Mouse (Mus musculus): ENCODE measurements around the gene Cst12. TPM values are rescaled to one million over a fixed set of nuclear protein-coding genes. Genes with fewer than 3 reads are reported as not detected.
"Not testable (repeated sequence)": the region's sequence is repeated elsewhere in the genome, so short reads cannot be mapped to it uniquely, and the experiment has no call there.

Cst12 gene
- not detected for total RNA-seq (2021)
- long read RNA-seq, experiment 1 = 0 reads
- long read RNA-seq, experiment 2 = 0 reads

DNA sequence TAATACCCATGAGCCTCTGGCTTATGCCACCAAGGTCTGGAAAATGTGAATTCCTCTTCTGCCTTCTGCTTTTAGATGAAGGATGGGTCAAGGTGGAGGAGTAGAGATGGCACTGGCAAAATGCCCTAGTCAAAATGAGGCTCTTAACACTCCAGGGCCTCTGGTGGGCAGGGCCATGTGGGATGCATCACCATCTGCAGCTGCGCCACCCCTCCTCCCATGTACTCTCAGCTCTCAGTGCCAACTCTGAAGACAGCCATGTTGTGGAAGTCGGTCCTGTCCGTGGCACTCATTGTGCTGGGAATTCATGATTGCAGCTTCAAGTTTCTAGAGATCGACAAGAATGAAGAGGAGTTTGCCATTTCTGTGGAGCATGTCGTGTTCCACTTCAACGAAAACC is at the start of gene Cst12:
Cst12 (plus strand) TSS at position 220 of the 400 bp plus-strand sequence.
- no peak for DNase-seq (ENCODE audit: low spot score in 2 of 2)

DNA sequence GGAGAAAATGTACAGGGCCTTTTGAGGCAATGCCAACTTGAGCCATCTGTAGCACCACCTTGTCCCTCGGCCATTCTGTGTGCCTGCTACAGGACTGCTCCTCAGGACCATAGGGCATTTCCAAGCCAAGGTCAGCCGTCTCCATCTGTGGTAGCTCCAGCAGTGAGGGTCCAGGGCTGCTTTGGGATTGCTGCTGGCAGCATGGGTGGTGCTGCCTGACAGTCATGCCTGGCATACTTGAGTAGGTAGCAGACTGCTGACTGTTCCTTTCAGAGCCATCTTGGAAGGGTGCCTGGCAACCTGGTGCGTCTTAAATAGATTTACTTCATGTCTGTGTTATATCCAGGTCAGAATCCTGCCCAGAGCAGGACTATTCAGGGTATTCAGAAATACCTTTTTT is 46.2 kb upstream of the Cst12 start:
- DNase-seq (ENCODE audit: low spot score in 2 of 2) = no peak

DNA sequence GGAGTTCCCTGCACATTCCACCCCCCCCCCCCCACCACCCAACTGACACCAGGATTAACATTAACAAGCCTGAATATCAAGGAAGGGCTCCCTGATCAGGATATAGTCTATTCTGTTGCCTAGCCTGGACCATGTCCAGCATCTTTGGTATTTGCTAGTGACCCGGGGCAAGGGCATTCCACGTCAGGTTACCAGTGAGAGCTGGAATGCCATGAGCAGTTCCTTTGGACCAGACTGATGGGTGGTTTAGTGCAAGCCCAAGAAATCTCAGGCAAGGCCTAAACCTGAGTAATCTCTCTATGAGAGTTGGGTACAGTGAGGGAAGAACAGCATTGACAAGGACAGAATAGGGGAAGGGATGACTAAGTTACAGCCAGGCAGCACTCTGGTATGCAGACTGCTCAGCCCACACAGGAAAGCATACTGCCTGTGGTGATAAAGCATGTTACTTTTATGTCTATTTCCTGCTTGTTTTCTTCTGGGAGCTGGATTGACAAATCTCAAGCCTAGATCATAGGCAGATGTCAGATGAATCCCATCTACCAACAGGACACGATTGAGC is 45.2 kb upstream of the Cst12 start:
- no peak for DNase-seq (ENCODE audit: low spot score in 2 of 2)

DNA sequence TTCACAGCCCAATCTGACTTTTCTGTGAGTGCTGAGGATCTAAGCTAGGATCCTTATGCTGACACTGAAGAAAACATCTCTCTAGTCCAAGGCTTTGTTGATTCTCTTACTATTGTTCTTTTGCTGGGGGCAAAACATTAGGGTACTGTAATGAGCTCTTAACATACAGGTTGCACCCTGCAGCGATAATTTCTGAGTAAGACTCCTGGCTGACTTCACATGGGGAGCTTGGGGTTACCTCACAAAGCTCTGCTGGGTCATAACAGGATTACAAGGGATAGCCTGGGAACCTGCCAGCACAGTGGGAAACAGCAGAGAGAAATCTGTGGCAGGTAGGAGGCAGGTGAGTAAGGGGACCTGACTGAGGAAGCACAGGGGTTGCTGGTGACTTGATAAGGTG is 39.1 kb upstream of the Cst12 start, which contains the start of gene Cstl1:
Cstl1 (plus strand) TSS at position 301 of the 400 bp plus-strand sequence.
- DNase-seq (ENCODE audit: low spot score in 2 of 2) = no peak

DNA sequence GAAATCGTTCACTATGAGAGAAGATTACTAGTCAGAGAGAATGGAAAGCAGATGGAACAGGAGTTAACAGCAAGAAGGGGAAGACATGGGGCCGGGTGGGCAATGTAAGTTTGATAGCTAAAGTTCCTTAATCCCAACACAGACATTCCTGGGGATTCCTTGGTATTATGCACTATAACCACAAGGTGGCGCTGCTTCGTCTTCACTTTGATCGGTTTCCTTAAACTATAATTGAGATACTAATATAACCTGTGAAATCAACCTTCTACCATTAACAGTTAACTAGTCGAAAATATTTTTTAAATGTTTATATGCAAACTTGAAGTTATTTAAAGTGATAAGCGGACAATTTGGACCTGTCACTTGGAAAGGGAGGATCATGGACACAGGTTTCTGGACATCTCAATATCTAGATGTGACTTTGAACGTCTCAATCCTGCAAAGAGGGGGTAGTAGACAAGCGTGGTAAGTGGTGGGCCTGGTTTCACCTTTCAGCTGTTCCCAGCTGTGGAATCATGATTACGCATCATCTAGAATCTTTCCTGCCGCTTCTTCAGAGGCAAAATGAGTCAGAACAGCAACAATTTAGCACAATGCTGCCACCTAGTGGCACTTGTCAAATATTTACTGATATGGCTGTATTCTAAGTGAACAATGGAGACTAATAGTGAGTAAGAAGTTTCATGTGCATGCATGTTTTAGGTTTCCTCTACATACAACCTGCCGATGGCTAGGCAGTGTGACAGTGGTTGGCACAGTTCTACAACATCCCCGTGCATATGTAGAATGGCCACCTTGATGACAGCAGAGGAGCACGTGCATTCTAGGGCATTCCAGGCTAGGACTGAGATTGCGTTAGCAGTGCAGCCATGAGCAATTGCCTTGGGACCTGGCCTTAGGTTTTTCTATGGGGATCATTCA is 37.0 kb upstream of the Cst12 start:
- DNase-seq (ENCODE audit: low spot score in 2 of 2) = peak; percentile 53 to 66

DNA sequence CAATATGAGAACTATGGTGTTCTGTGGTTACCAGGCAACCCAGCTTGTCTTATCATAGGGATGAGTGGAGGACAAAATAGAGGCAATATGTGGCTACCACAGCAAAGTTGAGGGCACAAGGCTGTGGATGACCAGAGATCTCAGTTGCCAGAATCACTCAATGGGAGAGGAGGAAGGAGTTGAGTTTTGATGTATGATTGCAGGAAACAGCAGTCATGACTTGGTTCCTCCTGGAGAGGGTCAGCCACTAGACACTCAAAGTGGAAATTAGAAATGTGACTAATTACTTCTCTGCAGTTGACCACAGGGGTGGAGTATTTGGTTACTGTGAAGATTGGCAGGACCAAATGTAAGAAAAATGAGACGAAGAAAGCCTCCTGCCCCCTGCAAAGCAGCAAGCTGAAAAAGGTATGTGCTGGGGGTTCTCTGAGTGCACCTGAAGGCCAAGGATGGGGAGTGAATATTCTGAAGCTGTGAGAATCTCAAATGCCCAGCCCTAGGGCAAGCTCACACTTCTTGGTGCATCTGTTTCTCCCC is 34.8 kb upstream of the Cst12 start:
- no peak for DNase-seq (ENCODE audit: low spot score in 2 of 2)

DNA sequence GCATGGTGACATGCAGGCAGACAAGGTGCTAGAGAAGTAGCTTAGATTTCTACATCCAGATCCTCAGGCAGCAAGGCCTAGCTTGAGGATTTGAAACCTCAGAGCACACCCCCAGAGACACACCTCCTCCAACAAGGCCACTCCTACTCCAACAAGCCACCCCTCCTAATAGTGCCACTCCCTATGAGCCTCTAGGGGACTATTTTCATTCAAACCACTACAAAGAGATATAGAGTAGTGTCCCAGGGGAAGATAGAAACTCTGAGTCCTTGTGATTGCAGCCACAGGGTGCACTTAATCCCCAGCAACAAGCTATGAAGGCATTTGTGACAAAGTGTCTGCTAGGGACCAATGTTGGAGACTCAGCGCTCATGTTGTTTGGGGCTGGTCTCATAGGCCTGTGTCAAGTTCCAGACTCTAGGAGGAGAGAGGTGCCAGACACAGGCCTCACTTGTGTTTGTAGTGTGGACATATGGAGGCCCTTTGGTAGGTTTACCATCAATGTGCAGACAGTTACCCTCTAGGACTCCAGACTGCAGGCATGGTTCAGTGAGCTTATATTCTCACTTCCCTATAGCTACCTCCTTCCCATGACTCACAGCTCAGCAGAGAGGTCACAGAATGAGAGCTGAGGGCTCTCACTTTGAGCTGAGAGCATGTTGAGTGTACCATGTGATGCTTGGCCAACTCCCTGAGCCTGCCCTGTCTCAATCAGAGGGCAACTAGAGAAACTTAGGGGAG is 25.3 kb upstream of the Cst12 start:
- no peak for DNase-seq (ENCODE audit: low spot score in 2 of 2)

DNA sequence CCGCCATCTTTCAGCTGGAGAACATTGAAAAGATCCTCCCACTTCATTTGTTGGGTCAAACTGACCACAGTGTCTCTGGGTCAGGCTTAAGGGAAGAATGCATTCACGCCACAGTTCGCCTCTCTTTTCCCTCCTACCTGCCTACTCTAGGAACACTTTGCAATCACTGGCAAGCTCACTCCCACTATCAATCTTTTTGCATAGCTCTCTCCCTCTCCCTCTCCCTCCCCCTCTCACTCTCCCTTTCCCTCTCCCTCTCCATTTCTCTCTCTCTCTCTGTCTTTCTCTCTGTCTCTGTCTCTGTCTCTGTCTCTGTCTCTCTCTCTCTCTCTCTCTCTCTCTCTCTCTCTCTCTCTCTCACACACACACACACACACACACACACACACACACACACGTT is 17.8 kb upstream of the Cst12 start, which contains the start of gene Cst11:
Cst11 (minus strand) TSS at position 101 of the 400 bp plus-strand sequence.
- not testable (repeated sequence) for DNase-seq (ENCODE audit: low spot score in 2 of 2)

DNA sequence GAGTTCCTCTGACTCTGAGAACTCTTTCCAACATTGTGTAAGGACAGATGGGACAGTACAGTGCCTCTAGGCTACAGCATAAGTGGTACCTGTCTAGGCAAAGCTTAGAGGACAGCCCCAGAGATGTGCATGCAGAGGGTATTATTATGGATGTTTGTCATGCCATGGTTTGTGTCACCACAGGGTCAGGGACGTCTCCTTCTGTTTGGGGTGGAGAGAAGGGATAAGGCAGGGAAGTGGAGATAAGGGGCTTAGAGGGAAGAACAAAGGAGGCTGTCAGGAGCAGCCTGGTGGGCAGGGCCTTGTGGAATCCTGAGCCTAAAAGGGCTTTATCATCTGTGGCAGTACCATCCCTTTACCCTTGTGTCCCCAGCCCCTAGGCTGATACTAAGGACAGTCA is 7.5 kb upstream of the Cst12 start, which contains the start of gene 8030411F24Rik:
8030411F24Rik (plus strand) TSS at position 301 of the 400 bp plus-strand sequence.
- no peak for DNase-seq (ENCODE audit: low spot score in 2 of 2)

DNA sequence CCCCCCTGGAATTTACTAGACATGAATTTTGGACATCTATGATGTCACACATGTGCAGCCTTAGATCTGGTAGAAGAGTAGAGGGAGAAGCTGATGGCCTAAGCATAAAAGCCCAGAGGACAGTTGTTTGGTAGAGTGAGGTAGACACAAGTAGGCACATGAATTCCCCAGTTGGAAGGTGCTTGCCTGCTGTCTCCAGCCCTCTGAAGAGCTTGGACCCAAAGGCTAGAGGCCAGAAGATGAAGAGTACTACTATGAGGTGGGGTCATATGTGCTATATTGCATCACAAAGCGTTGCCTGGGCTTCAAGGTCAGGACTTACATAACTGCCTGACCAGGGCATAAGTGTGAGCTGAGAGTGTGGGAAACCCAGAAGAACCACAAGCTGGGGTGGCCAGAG is 9.3 kb downstream of the Cst12 start, which contains the start of gene Cst8:
Cst8 (plus strand) TSS at position 301 of the 400 bp plus-strand sequence.
- DNase-seq (ENCODE audit: low spot score in 2 of 2) = no peak

DNA sequence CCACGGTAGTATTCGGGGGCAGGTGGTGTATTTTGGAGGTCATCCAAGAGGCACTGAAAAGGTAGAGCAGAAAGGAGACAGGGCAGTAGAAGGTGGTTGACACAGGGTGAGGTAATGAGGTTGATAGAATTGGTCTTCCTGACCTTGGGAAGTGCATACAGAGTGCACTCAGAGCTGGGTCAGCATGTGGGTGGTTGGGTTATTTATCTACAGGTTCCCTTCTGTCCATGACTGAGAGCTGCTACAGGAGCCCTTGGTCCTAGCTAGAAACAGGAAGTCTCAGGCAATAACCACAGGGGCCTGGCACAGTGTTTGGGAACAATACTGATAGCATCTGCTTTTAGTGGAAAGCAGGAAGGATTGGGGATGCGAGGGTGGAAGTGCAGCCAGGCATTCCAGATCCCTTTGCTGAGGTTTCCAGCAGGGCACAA is 12.3 kb downstream of the Cst12 start:
- no peak for DNase-seq (ENCODE audit: low spot score in 2 of 2)

DNA sequence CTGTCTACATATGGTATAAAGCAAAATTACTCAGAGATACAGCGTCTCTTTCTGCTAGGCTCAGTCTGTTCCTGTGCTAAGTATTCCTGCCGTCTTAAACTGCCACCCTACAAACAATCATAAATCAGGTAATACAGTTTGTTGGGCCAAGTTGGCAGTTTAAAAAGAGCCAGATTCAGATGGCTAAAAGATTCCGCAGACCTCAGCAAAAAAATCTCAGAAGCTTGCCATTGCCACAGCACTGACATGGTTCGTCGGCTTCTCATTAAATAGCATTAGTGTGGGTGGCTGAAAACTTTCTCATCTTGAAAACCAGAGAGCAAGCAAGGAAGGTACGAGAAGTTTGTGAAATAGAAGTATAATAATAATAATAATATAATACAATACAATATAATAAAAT is 17.5 kb downstream of the Cst12 start:
- DNase-seq (ENCODE audit: low spot score in 2 of 2) = no peak

DNA sequence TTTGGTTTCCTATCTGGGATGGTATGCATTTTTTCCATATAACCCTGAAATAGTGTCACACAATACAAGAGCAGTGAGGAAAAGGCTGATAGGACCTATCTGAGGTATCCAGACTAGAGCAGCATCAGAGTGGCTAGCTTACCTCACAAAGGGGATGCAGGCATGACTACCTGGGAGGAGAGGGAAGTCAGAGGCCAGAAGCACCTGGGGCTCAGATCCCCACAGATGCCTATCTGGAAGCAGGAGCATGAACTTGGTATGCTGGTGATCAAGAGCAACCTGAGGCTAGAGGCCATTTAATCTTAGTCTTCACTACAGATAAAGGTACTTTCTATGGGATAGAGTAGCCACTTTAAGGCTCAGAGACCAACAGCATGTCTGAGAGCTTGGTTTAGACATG is 30.7 kb downstream of the Cst12 start, which contains the start of gene Cst13:
Cst13 (plus strand) TSS at position 173 of the 400 bp plus-strand sequence.
- no peak for DNase-seq (ENCODE audit: low spot score in 2 of 2)

DNA sequence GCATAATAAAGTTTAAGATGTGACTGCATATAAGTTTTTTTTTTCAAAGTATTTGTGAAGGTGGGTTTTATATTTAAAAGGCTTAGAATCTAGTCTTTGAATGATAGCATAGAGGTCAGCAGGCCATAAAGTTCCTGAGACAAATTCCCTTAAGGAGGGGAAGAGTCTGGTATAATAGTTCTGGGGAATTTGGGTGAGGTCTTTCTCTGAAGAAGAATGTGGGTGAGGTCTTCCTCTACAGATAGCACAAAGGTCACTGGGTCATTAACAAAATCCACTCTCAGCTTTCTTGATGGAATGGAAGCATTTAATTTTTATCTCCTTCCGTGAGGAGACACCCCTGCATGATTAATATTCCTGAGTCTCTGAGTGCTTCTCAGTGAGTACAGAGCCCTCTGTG is 36.8 kb downstream of the Cst12 start:
- DNase-seq (ENCODE audit: low spot score in 2 of 2) = no peak

DNA sequence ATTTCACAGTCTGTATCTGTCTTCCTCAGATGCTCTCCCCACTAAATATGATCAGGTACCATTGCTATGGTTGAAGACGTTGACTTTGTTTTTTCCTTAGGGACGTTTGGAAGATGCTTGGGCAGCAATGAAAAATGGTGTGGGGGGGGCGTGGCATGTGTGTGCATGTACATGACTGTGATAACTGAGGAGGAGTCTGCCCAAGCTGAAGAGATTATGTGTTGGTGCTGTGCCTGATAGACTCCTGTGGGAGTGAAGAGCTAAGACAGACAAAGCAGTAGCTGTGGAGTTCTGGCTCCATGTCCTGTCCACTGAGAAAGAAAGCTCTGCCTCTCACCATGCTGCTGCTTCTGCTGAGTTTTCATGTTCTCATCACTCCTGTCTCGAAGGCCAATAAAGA is 45.8 kb downstream of the Cst12 start, which contains the start of gene Cst9:
Cst9 (plus strand) TSS at position 236 of the 400 bp plus-strand sequence.
- no peak for DNase-seq (ENCODE audit: low spot score in 2 of 2)

DNA sequence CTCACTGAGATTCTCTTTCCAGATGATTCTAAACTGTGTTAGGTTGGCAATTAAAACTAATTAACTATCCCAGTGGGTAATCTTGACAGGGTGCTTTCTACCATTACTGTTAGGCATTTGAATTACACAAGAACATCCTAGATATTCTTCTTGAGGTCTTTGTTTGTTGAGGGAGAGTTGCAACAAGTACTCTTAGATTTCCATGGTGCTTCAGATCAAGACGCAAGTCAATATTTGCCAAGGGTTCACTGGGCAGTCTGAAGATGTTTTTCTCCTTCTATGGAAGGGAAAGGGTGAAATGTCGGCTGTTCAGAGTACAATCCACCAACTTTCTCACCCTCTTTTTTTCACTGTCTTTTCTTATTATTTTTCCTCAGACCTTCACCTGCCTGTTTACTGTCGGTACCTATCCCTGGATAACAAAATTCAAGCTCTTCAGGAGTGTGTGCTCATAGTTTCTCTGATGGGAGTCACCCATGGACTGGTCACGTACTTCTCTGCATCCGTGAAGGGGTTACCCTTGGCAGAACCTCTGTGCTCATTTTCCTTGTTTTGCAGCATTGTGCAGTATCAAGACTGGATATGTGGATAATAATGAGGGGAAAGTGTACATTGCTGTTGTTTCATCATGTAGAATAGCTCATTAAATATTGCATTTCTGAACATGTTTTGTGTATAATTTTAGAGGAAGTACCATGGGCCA is 49.1 kb downstream of the Cst12 start:
- no peak for DNase-seq (ENCODE audit: low spot score in 2 of 2)

DNA sequence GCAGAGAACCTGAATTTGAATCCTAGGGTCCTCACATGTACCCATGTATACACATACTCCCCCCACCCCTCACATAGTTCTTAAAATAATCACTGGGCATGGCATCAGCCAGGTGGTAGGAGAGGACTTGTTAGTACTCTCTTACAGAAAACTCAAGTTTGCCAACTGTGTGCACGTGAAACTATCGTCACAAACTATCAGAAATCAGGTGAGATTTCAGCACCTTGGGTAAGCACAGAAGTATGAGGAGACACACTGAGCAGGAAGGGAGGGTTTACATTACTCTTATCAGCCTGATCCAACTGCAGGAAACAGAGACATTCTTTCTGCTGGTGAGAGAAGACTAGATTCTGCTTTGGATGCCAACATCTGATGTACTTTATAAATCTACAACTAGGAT is 50.1 kb downstream of the Cst12 start:
- DNase-seq (ENCODE audit: low spot score in 2 of 2) = no peak

All from adrenal gland, adult 18-20 months (tissue).